Mouse (Mus musculus): Measurements from ENCODE around the gene Igf2bp2.

- TF ChIP-seq CTCF (IDR thresholded peaks at IDR 0.05; ENCODE audit: insufficient read depth, low read depth, low read length) = no peak
- TF ChIP-seq POLR2A (IDR thresholded peaks at IDR 0.05; ENCODE audit: insufficient read depth, low read depth, low read length) = no peak
Observed at GRCm38 (mm10) chr16:22144490-22144889, 18.6 kb downstream of the Igf2bp2 start.

Data from olfactory bulb, adult 2 months (tissue).